8 mouse cellular contexts compared by ENCODE assay signal in the genomic region with DNA sequence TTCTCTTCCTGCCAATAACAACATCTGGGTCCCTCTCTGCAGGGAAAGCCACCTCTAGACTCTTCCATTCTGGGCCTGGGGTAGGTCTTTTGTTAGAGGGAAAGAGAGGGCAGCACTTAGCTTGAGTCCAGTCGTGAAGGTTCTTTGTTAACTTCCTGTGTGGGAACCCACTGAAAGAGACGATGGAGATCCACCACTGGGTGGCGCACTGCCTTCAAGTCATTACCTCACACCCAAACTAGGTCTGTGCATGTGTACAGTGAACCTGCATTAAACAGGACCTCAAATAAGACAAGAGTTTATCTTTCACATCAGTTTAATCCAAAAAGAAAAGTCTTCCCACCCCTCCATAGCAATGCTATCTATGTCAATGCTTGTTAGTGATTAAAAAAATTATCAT. TPM values are rescaled to one million over a fixed set of nuclear protein-coding genes. Genes with fewer than 3 reads are reported as not detected.
DNase-seq lines count a peak whose midpoint lies in the region; ATAC-seq lines count a peak whose summit lies in the region.

No protein-coding gene starts in this region.

- no peaks in the 10 kb centered on the region for H3K27me3 ChIP-seq in intestine, embryonic 14.5 days (replicated peaks; ENCODE audit: control insufficient read depth, insufficient read depth, low read length)
- no peaks in the 10 kb centered on the region for H3K27me3 ChIP-seq in midbrain, embryonic 12.5 days

- no peaks in the 10 kb centered on the region for H3K36me3 ChIP-seq in intestine, embryonic 14.5 days (ENCODE audit: control insufficient read depth, insufficient read depth, low read length)
- H3K36me3 ChIP-seq in midbrain, embryonic 12.5 days = no peaks in the 10 kb centered on the region

- no peaks in the 10 kb centered on the region for H3K4me1 ChIP-seq in intestine, embryonic 14.5 days (replicated peaks; ENCODE audit: control insufficient read depth, insufficient read depth, low read length)
- H3K4me1 ChIP-seq in midbrain, embryonic 12.5 days = no peaks in the 10 kb centered on the region

- no peak overlapping the region for H3K27ac ChIP-seq in intestine, embryonic 14.5 days (ENCODE audit: low read depth)
- no peak overlapping the region for H3K27ac ChIP-seq in midbrain, embryonic 12.5 days (replicated peaks)

- intact Hi-C loops in left cerebral cortex, postnatal 10 days (cut with DNase I) = loop anchor here (2.0 to 5.0 kb wide), 5 partner anchors 118 to 1595 kb away; no protein-coding TSS in a partner anchor

- peak; percentile 35 to 55 for DNase-seq in cerebellum, adult 18-20 months
- peak; percentile 85 to 88 for DNase-seq in cerebellum, postnatal 10 days
- DNase-seq in gastrocnemius, adult 18-20 months (ENCODE audit: low spot score) = peak; percentile 54
- peak; percentile 81 for DNase-seq in intestine, embryonic 14.5 days (ENCODE audit: low spot score)
- DNase-seq in left cerebral cortex, postnatal 10 days (ENCODE audit: extremely low spot score in 1 of 2, low spot score in 2 of 2) = peak; percentile 55 to 81
- peak; percentile 55 to 77 for DNase-seq in spleen, adult 18-20 months

- ATAC-seq in cerebellum, adult (ENCODE audit: insufficient number of reproducible peaks, low FRiP score, low TSS enrichment) = no peak
- peak; percentile 67 for ATAC-seq in intestine, embryonic 14.5 days (replicated peaks; ENCODE audit: low FRiP score, low TSS enrichment, low read depth)
- ATAC-seq in midbrain, embryonic 12.5 days (ENCODE audit: low FRiP score, low read depth) = peak; percentile 48

- H3K4me2 ChIP-seq in intestine, embryonic 14.5 days (ENCODE audit: low read length) = no peak overlapping the region
- H3K4me2 ChIP-seq in midbrain, embryonic 12.5 days (replicated peaks) = no peak overlapping the region

- no peaks in the 10 kb centered on the region for H3K9me3 ChIP-seq in intestine, embryonic 14.5 days (ENCODE audit: control insufficient read depth, low read length)
- no peaks in the 10 kb centered on the region for H3K9me3 ChIP-seq in midbrain, embryonic 12.5 days

- no peak overlapping the region for H3K4me3 ChIP-seq in intestine, embryonic 14.5 days (ENCODE audit: low read depth, low read length)
- H3K4me3 ChIP-seq in midbrain, embryonic 12.5 days = no peak overlapping the region

- WGBS in intestine, embryonic 14.5 days = 2% methylated on average over 3 of the region's 3 CpGs
- 3% methylated on average over 3 of the region's 3 CpGs for WGBS in midbrain, embryonic 12.5 days

- H3K9ac ChIP-seq in intestine, embryonic 14.5 days (ENCODE audit: low read length) = no peak overlapping the region
- no peak overlapping the region for H3K9ac ChIP-seq in midbrain, embryonic 12.5 days (replicated peaks)

RNA-seq across cellular contexts. Expression of a gene that starts 31.0 kb away (rescaled TPM):
- total RNA-seq in gastrocnemius, adult 18-20 months (2021) = not detected
- not detected in 2 replicates for polyA plus RNA-seq in intestine, embryonic 14.5 days (2014; fragmentation: Nextera tagmentation; extraction: Ambion mirVana)
- not detected for total RNA-seq in left cerebral cortex, postnatal 10 days (2021)
- not detected in 2 replicates for polyA plus RNA-seq in midbrain, embryonic 12.5 days (2016; fragmentation: Nextera tagmentation; extraction: Ambion mirVana)

RNA-seq across cellular contexts. Expression of a gene that starts 41.8 kb away (rescaled TPM):
- 1 to 10 TPM; 6.6 to 6.9 TPM for total RNA-seq in gastrocnemius, adult 18-20 months (2021)
- 0.07 and 0.19 TPM in 2 replicates for polyA plus RNA-seq in intestine, embryonic 14.5 days (2014; fragmentation: Nextera tagmentation; extraction: Ambion mirVana)
- total RNA-seq in left cerebral cortex, postnatal 10 days (2021) = 1 to 10 TPM; 1.9 to 3.8 TPM
- 0.05 and 0.08 TPM in 2 replicates for polyA plus RNA-seq in midbrain, embryonic 12.5 days (2016; fragmentation: Nextera tagmentation; extraction: Ambion mirVana)
